Mouse (Mus musculus) lung, adult 2 months (tissue): ENCODE measurements around the gene Tsc22d3.

Experiments used
- CTCF ChIP-seq: fragments of 200-500 bp; IDR thresholded peaks from 2 replicates; pipeline ENCODE4 v1.5.1; 2011; ENCODE audit warnings: mild to moderate bottlenecking, low read length, control low read depth; ENCODE audit not compliant: insufficient read depth
- POLR2A ChIP-seq: fragments of 200-500 bp; IDR thresholded peaks from 2 replicates; pipeline ENCODE4 v1.6.1; 2011; ENCODE audit warnings: low read depth, mild to moderate bottlenecking, control low read depth, low read length, borderline replicate concordance; ENCODE audit errors: extremely low read depth

- TF ChIP-seq CTCF (no peak), POLR2A (no peak)
Measured at GRCm38 (mm10) chrX:140601884-140602283, 1.4 kb upstream of the Tsc22d3 start.
